In the genomic region with DNA sequence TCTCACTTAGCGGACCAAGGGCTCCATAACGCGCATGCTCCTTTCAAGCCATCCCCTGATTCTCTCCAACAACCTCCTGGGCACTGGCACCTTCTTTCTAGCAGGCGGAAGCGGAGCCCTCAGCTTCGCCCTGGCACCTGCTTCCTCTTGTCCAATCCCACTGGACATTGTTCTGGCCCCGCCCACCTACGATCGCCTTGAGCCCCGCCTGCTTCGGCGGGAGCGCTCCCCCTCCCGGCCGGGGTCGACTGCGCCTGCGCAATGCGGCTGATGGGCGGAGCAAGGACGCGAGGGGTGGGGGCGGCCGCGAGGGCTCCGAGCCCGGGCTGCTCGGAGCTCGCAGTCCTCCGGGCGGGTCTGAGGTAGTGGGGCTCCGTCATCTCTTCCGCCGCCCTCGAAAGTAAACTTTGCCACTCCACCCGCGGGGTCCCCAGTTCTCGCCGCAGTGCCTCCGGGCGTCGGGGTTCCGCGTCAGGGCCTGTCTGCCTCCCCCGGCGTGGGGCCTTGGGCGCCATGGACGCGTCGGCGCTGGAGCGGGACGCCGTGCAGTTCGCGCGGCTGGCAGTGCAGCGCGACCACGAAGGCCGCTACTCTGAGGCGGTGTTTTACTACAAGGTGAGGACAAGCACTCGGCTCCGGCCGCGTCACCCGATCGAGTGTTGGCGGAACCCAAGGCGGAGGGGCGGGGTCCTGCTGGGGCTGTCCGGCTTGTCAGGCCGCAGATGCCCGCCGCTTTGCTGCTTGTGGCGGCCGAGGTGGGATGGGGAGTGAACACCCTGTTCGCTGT, we compare ENCODE assay signal across 8 mouse cellular contexts. TPM values are rescaled to one million over a fixed set of nuclear protein-coding genes. Genes with fewer than 3 reads are reported as not detected.
DNase-seq lines count a peak whose midpoint lies in the region; ATAC-seq and TF ChIP-seq lines count a peak whose summit lies in the region.

Gene Capn7, plus strand, starts transcription at position 270 of the 787 bp plus-strand sequence.

- under 1% methylated on average over 78 of the region's 78 CpGs for WGBS in embryonic facial prominence, embryonic 13.5 days
- WGBS in kidney, adult 2 months, result under 1% methylated on average over 78 of the region's 78 CpGs
- under 1% methylated on average over 78 of the region's 78 CpGs for WGBS in limb, embryonic 12.5 days
- WGBS in midbrain, embryonic 15.5 days, result under 1% methylated on average over 78 of the region's 78 CpGs
- under 1% methylated on average over 78 of the region's 78 CpGs for WGBS in spleen, adult 2 months

- peak; percentile 93 for ATAC-seq in embryonic facial prominence, embryonic 13.5 days (ENCODE audit: insufficient number of reproducible peaks, insufficient read depth, low FRiP score, low TSS enrichment, low read depth)
- ATAC-seq in limb, embryonic 12.5 days (ENCODE audit: insufficient number of reproducible peaks, insufficient read depth, low FRiP score, low TSS enrichment, low read depth), result peak; percentile 96
- peak; percentile 98 for ATAC-seq in midbrain, embryonic 15.5 days (replicated peaks)

- H3K4me1 ChIP-seq in embryonic facial prominence, embryonic 13.5 days, result peaks cover 4% of the 10 kb centered on the region
- peaks cover 4% of the 10 kb centered on the region; the same call in 1 of the 2 replicates for H3K4me1 ChIP-seq in kidney, adult 2 months (ENCODE audit: control insufficient read depth, insufficient read depth, low read length)
- H3K4me1 ChIP-seq in limb, embryonic 12.5 days (replicated peaks), result peaks cover 11% of the 10 kb centered on the region
- H3K4me1 ChIP-seq in midbrain, embryonic 15.5 days, result peaks cover 24% of the 10 kb centered on the region
- H3K4me1 ChIP-seq in spleen, adult 2 months (ENCODE audit: control insufficient read depth, insufficient read depth, insufficient read length), result peaks cover 2% of the 10 kb centered on the region

- H3K4me3 ChIP-seq in embryonic facial prominence, embryonic 13.5 days, result peak within 1 kb of the TSS; percentile 86
- H3K4me3 ChIP-seq in kidney, adult 2 months (ENCODE audit: insufficient read depth, low read depth, low read length), result peak within 1 kb of the TSS; percentile 91
- peak within 1 kb of the TSS; percentile 84 for H3K4me3 ChIP-seq in limb, embryonic 12.5 days (replicated peaks)
- H3K4me3 ChIP-seq in midbrain, embryonic 15.5 days, result peak within 1 kb of the TSS; percentile 91
- peak within 1 kb of the TSS; percentile 96 for H3K4me3 ChIP-seq in spleen, adult 2 months (ENCODE audit: extremely low read depth, insufficient read depth, insufficient read length)

- peak within 1 kb of the TSS; percentile 93 for H3K27ac ChIP-seq in embryonic facial prominence, embryonic 13.5 days
- peak within 1 kb of the TSS; percentile 91 for H3K27ac ChIP-seq in kidney, adult 2 months (ENCODE audit: insufficient read depth, low read depth, low read length)
- peak within 1 kb of the TSS; percentile 97 for H3K27ac ChIP-seq in limb, embryonic 12.5 days
- peak within 1 kb of the TSS; percentile 91 for H3K27ac ChIP-seq in midbrain, embryonic 15.5 days
- peak within 1 kb of the TSS; percentile 97 for H3K27ac ChIP-seq in spleen, adult 2 months (ENCODE audit: insufficient read depth, low read length)

- H3K36me3 ChIP-seq in embryonic facial prominence, embryonic 13.5 days, result peaks cover 3% of the 10 kb centered on the region; the same call in 1 of the 2 replicates
- H3K36me3 ChIP-seq in kidney, adult 2 months (ENCODE audit: control insufficient read depth, insufficient read depth, low read length), result peaks cover 2% of the 10 kb centered on the region; the same call in 1 of the 2 replicates
- peaks cover 12% of the 10 kb centered on the region; the same call in 1 of the 2 replicates for H3K36me3 ChIP-seq in limb, embryonic 12.5 days
- H3K36me3 ChIP-seq in midbrain, embryonic 15.5 days (replicated peaks), result 0 out of 2 replicates have a peak, but pooled peaks cover 3% of the 10 kb centered on the region
- H3K36me3 ChIP-seq in spleen, adult 2 months (ENCODE audit: control insufficient read depth, insufficient read depth, low read length), result peaks cover 4% of the 10 kb centered on the region; the same call in 1 of the 2 replicates

- TF ChIP-seq CTCF in kidney, adult 2 months (conservative IDR thresholded peaks at IDR 0.05; ENCODE audit: insufficient read depth, insufficient read length, low read depth, low read length), result no peak
- 0 out of 2 replicates have a peak, but pooled peaks have one; percentile 6 for TF ChIP-seq CTCF in spleen, adult 2 months (IDR thresholded peaks at IDR 0.05; ENCODE audit: extremely low read depth, insufficient read depth, insufficient read length, insufficient replicate concordance)

- H3K9ac ChIP-seq in embryonic facial prominence, embryonic 13.5 days, result peak within 1 kb of the TSS; percentile 91
- H3K9ac ChIP-seq in limb, embryonic 12.5 days (replicated peaks), result peak within 1 kb of the TSS; percentile 88
- peak within 1 kb of the TSS; percentile 78 for H3K9ac ChIP-seq in midbrain, embryonic 15.5 days

- H3K4me2 ChIP-seq in embryonic facial prominence, embryonic 13.5 days, result peak within 1 kb of the TSS; percentile 71
- H3K4me2 ChIP-seq in limb, embryonic 12.5 days, result peak within 1 kb of the TSS; percentile 75
- peak within 1 kb of the TSS; percentile 56 for H3K4me2 ChIP-seq in midbrain, embryonic 15.5 days

- no peaks in the 10 kb centered on the region for H3K9me3 ChIP-seq in embryonic facial prominence, embryonic 13.5 days
- H3K9me3 ChIP-seq in limb, embryonic 12.5 days, result no peaks in the 10 kb centered on the region
- H3K9me3 ChIP-seq in midbrain, embryonic 15.5 days, result no peaks in the 10 kb centered on the region

- no peaks in the 10 kb centered on the region for H3K27me3 ChIP-seq in embryonic facial prominence, embryonic 13.5 days
- no peaks in the 10 kb centered on the region for H3K27me3 ChIP-seq in kidney, adult 2 months (replicated peaks; ENCODE audit: control insufficient read depth, insufficient read depth, low read length)
- no peaks in the 10 kb centered on the region for H3K27me3 ChIP-seq in limb, embryonic 12.5 days
- 0 out of 2 replicates have a peak, but pooled peaks cover 4% of the 10 kb centered on the region for H3K27me3 ChIP-seq in midbrain, embryonic 15.5 days (replicated peaks)
- no peaks in the 10 kb centered on the region for H3K27me3 ChIP-seq in spleen, adult 2 months (ENCODE audit: control insufficient read depth, insufficient read depth, low read length)

- peak; percentile 4 for TF ChIP-seq POLR2A in kidney, adult 2 months (IDR thresholded peaks at IDR 0.05; ENCODE audit: low read depth, low read length)
- TF ChIP-seq POLR2A in spleen, adult 2 months (IDR thresholded peaks at IDR 0.05; ENCODE audit: low read depth, low read length), result peak; percentile 64

- DNase-seq in 3134 (ENCODE audit: extremely low read depth, insufficient read length, low spot score), result peak; percentile 94
- DNase-seq in adrenal gland, postnatal 36 days, result peak; percentile 100
- peak; percentile 98 to 99 for DNase-seq in heart, adult 18-20 months
- peak; percentile 99 for DNase-seq in kidney, adult 2 months
- DNase-seq in spleen, adult 2 months (ENCODE audit: low read depth in 1 of 2, low spot score in 2 of 2), result peak; percentile 93 to 96

RNA-seq across cellular contexts. Expression of gene Capn7, which starts in this region (rescaled TPM):
- 10 to 100 TPM; 43.5 to 45.0 TPM for total RNA-seq in adrenal gland, postnatal 36 days (2021)
- polyA plus RNA-seq in embryonic facial prominence, embryonic 13.5 days (2015; fragmentation: Nextera tagmentation; extraction: Ambion mirVana), result 41.0 and 41.1 TPM in 2 replicates
- total RNA-seq in heart, adult 18-20 months (2021), result 10 to 100 TPM; 32.4 to 33.2 TPM
- 13.6 and 16.2 TPM in 2 replicates for polyA plus RNA-seq in kidney, adult 2 months (2012; rRNA removed)
- polyA plus RNA-seq in limb, embryonic 12.5 days (2016; fragmentation: Nextera tagmentation; extraction: Ambion mirVana), result 38.9 and 41.0 TPM in 2 replicates
- polyA plus RNA-seq in midbrain, embryonic 15.5 days (2015; fragmentation: Nextera tagmentation; extraction: Ambion mirVana), result 85.9 and 89.5 TPM in 2 replicates
- polyA plus RNA-seq in spleen, adult 2 months (2012; rRNA removed), result 7.8 and 9.0 TPM in 2 replicates

Comparison
In these comparisons a context has a peak if more than half of its experiments do, and no peak if none do; other contexts are left out.
1. Peak in every context shown above with its lines: DNase-seq, ATAC-seq, H3K4me3 ChIP-seq and H3K27ac ChIP-seq.